Mouse (Mus musculus) CH12.LX (cell line): ENCODE results near the gene Nhp2. TPM values are rescaled to one million over a fixed set of nuclear protein-coding genes. Genes with fewer than 3 reads are reported as not detected.

Experiments
- DNase-seq: peaks from one replicate; pipeline ENCODE4 v3.0.0-alpha.2; 2013; ENCODE audit errors: extremely low read depth
- H3K27ac ChIP-seq: 2 replicates; pipeline ENCODE4 v1.5.1; 2012; ENCODE audit warnings: low read depth, mild to moderate bottlenecking, control low read depth, moderate library complexity; ENCODE audit not compliant: insufficient read depth
- H3K27me3 ChIP-seq: replicated peaks from 2 replicates; pipeline ENCODE3; 2012; ENCODE audit warnings: inconsistent platforms
- H3K36me3 ChIP-seq, 2 experiments: replicated peaks in 1 of 2; 2 replicates each; pipeline versions ENCODE3 to v1.6.1; 2012; ENCODE audit warnings: inconsistent platforms in 1 of 2, low read length in 1 of 2, mild to moderate bottlenecking in 1 of 2, mixed read lengths in 1 of 2, moderate library complexity in 1 of 2; ENCODE audit not compliant: control insufficient read depth in 1 of 2, insufficient read depth in 1 of 2
- H3K4me1 ChIP-seq, 2 experiments: 2 replicates each; pipeline ENCODE4 v1.6.1; 2012; ENCODE audit warnings: inconsistent platforms in 1 of 2, moderate library complexity in 1 of 2; ENCODE audit not compliant: insufficient read depth in 2 of 2, control insufficient read depth in 1 of 2
- H3K4me2 ChIP-seq: 2 replicates; pipeline ENCODE4 v1.6.1; 2012; ENCODE audit warnings: low read depth, mild to moderate bottlenecking, control low read depth; ENCODE audit not compliant: poor library complexity, insufficient read depth, severe bottlenecking
- H3K4me3 ChIP-seq, 3 experiments: fragments of 150-350 bp in 1 of 3; sonication (generic) in 1 of 3; replicated peaks in 1 of 3; 2 replicates each; pipeline versions ENCODE3 to v1.5.1; 2011 to 2012; ENCODE audit warnings: low read depth in 2 of 3, low read length in 2 of 3, mild to moderate bottlenecking in 2 of 3, moderate library complexity in 2 of 3, control low read depth in 1 of 3, improper control_type of control experiment in 1 of 3, inconsistent platforms in 1 of 3, mixed read lengths in 1 of 3; ENCODE audit not compliant: poor library complexity in 1 of 3
- H3K79me2 ChIP-seq: replicated peaks from 2 replicates; pipeline ENCODE4 v1.6.1; 2012; ENCODE audit warnings: mild to moderate bottlenecking, moderate library complexity; ENCODE audit not compliant: control insufficient read depth, poor library complexity, insufficient read depth, severe bottlenecking; ENCODE audit errors: extremely low read depth
- H3K9ac ChIP-seq: 2 replicates; pipeline ENCODE4 v1.6.1; 2012; ENCODE audit warnings: low read depth, mild to moderate bottlenecking, control low read depth, moderate library complexity; ENCODE audit not compliant: insufficient read depth
- H3K9me3 ChIP-seq: replicated peaks from 2 replicates; pipeline ENCODE3; 2012; ENCODE audit warnings: low read length, inconsistent platforms, mixed read lengths
- BHLHE40 ChIP-seq: IDR thresholded peaks from 2 replicates; pipeline ENCODE4 v1.6.1; 2011; ENCODE audit warnings: mild to moderate bottlenecking, low read depth, low read length, improper control_type of control experiment
- CHD1 ChIP-seq: IDR thresholded peaks from 2 replicates; pipeline ENCODE4 v1.6.1; 2012; ENCODE audit warnings: low read depth, low read length, improper control_type of control experiment, inconsistent platforms
- CHD2 ChIP-seq: IDR thresholded peaks from 2 replicates; pipeline ENCODE4 v1.6.1; 2011; ENCODE audit warnings: low read length, improper control_type of control experiment
- CTCF ChIP-seq, 2 experiments: IDR thresholded peaks in 1 of 2; conservative IDR thresholded peaks in 1 of 2; 2 replicates each; pipeline ENCODE4 v1.5.1; 2011 to 2012; ENCODE audit warnings: low read depth in 2 of 2, low read length in 2 of 2, improper control_type of control experiment in 1 of 2, inconsistent platforms in 1 of 2, mild to moderate bottlenecking in 1 of 2, moderate library complexity in 1 of 2
- E2F4 ChIP-seq: IDR thresholded peaks from 2 replicates; pipeline ENCODE4 v1.6.1; 2011; ENCODE audit warnings: low read depth, low read length, improper control_type of control experiment; ENCODE audit not compliant: insufficient replicate concordance
- EP300 ChIP-seq: IDR thresholded peaks from 2 replicates; pipeline ENCODE4 v1.6.1; 2011; ENCODE audit warnings: low read length, improper control_type of control experiment
- ETS1 ChIP-seq: conservative IDR thresholded peaks from 2 replicates; pipeline ENCODE4 v1.6.1; 2012; ENCODE audit warnings: low read depth, mild to moderate bottlenecking, inconsistent platforms, low read length, improper control_type of control experiment, moderate library complexity
- GABPA ChIP-seq: IDR thresholded peaks from 2 replicates; pipeline ENCODE4 v1.6.1; 2012; ENCODE audit warnings: low read depth, low read length, improper control_type of control experiment, inconsistent platforms; ENCODE audit not compliant: insufficient replicate concordance
- HCFC1 ChIP-seq: IDR thresholded peaks from 2 replicates; pipeline ENCODE4 v1.6.1; 2012; ENCODE audit warnings: low read depth, mild to moderate bottlenecking, inconsistent platforms, low read length, improper control_type of control experiment
- IRF4 ChIP-seq: IDR thresholded peaks from 2 replicates; pipeline ENCODE4 v1.6.1; 2014; ENCODE audit warnings: low read depth, mild to moderate bottlenecking, inconsistent platforms, low read length, improper control_type of control experiment
- JUN ChIP-seq: IDR thresholded peaks from 2 replicates; pipeline ENCODE4 v1.6.1; 2011; ENCODE audit warnings: low read depth, mild to moderate bottlenecking, low read length, improper control_type of control experiment, moderate library complexity; ENCODE audit not compliant: insufficient read depth
- JUND ChIP-seq: conservative IDR thresholded peaks from 2 replicates; pipeline ENCODE4 v1.6.1; 2011; ENCODE audit warnings: low read depth, low read length, improper control_type of control experiment
- KAT2A ChIP-seq: IDR thresholded peaks from 2 replicates; pipeline ENCODE4 v1.6.1; 2012; ENCODE audit warnings: low read length, improper control_type of control experiment, inconsistent platforms; ENCODE audit not compliant: insufficient replicate concordance
- MAFK ChIP-seq: IDR thresholded peaks from 2 replicates; pipeline ENCODE4 v1.6.1; 2011; ENCODE audit warnings: low read length, improper control_type of control experiment; ENCODE audit not compliant: insufficient replicate concordance
- MAX ChIP-seq: IDR thresholded peaks from 2 replicates; pipeline ENCODE4 v1.6.1; 2011; ENCODE audit warnings: low read length, improper control_type of control experiment
- MEF2A ChIP-seq: IDR thresholded peaks from 2 replicates; pipeline ENCODE4 v1.6.1; 2014; ENCODE audit warnings: low read depth, mild to moderate bottlenecking, inconsistent platforms, low read length, improper control_type of control experiment, borderline replicate concordance
- MXI1 ChIP-seq: IDR thresholded peaks from 2 replicates; pipeline ENCODE4 v1.6.1; 2011; ENCODE audit warnings: mild to moderate bottlenecking, low read depth, low read length, improper control_type of control experiment
- NELFE ChIP-seq: IDR thresholded peaks from 2 replicates; pipeline ENCODE4 v1.6.1; 2011; ENCODE audit warnings: low read depth, low read length, improper control_type of control experiment
- NRF1 ChIP-seq: IDR thresholded peaks from 2 replicates; pipeline ENCODE4 v1.6.1; 2014; ENCODE audit warnings: low read depth, mild to moderate bottlenecking, inconsistent platforms, low read length, improper control_type of control experiment, moderate library complexity
- PAX5 ChIP-seq: IDR thresholded peaks from 2 replicates; pipeline ENCODE4 v1.6.1; 2012; ENCODE audit warnings: low read length, inconsistent platforms, mixed read lengths
- POLR2A ChIP-seq: IDR thresholded peaks from 2 replicates; pipeline ENCODE4 v1.6.1; 2011; ENCODE audit warnings: low read depth, mild to moderate bottlenecking, improper control_type of control experiment, low read length
- POLR2AphosphoS2 ChIP-seq: IDR thresholded peaks from 2 replicates; pipeline ENCODE4 v1.6.1; 2011; ENCODE audit warnings: low read depth, low read length, improper control_type of control experiment
- RAD21 ChIP-seq: IDR thresholded peaks from 2 replicates; pipeline ENCODE4 v1.6.1; 2011; ENCODE audit warnings: low read depth, mild to moderate bottlenecking, low read length, improper control_type of control experiment, moderate library complexity
- RCOR1 ChIP-seq: conservative IDR thresholded peaks from 2 replicates; pipeline ENCODE4 v1.6.1; 2012; ENCODE audit warnings: low read depth, mild to moderate bottlenecking, inconsistent platforms, low read length, improper control_type of control experiment
- SIN3A ChIP-seq: IDR thresholded peaks from 2 replicates; pipeline ENCODE4 v1.6.1; 2012; ENCODE audit warnings: low read length, improper control_type of control experiment, inconsistent platforms
- SMC3 ChIP-seq: IDR thresholded peaks from 2 replicates; pipeline ENCODE4 v1.6.1; 2011; ENCODE audit warnings: low read depth, low read length, improper control_type of control experiment
- TBP ChIP-seq: conservative IDR thresholded peaks from 2 replicates; pipeline ENCODE4 v1.6.1; 2011; ENCODE audit warnings: low read depth, low read length, improper control_type of control experiment
- TCF12 ChIP-seq: IDR thresholded peaks from 2 replicates; pipeline ENCODE4 v1.6.1; 2014; ENCODE audit warnings: low read depth, mild to moderate bottlenecking, inconsistent platforms, low read length, improper control_type of control experiment
- USF2 ChIP-seq: conservative IDR thresholded peaks from 2 replicates; pipeline ENCODE4 v1.6.1; 2011; ENCODE audit warnings: low read depth, low read length, improper control_type of control experiment
- ZC3H11A ChIP-seq: IDR thresholded peaks from 2 replicates; pipeline ENCODE4 v1.6.1; 2012; ENCODE audit warnings: low read depth, mild to moderate bottlenecking, inconsistent platforms, low read length, improper control_type of control experiment
- ZKSCAN1 ChIP-seq: IDR thresholded peaks from 2 replicates; pipeline ENCODE4 v1.6.1; 2012; ENCODE audit warnings: low read depth, inconsistent platforms, low read length, improper control_type of control experiment, borderline replicate concordance
- ZMIZ1 ChIP-seq: IDR thresholded peaks from 2 replicates; pipeline ENCODE4 v1.6.1; 2012; ENCODE audit warnings: low read depth, mild to moderate bottlenecking, inconsistent platforms, low read length, improper control_type of control experiment
- dilution Hi-C: fragments of 300-500 bp; cut with MboI; formaldehyde crosslinking; loops from 2 replicates; pipeline ENCODE4 v1.14.3; 2020; ENCODE audit warnings: low sequenced_read_pairs; ENCODE audit not compliant: extremely low pct_unique_long_range_greater_than_20kb, extremely low pct_ligation_motif_present
- in situ Hi-C: fragments of 300-500 bp; cut with MboI; formaldehyde crosslinking; loops from 3 replicates; pipeline ENCODE4 v1.14.3; 2019; ENCODE audit warnings: low sequenced_read_pairs, low pct_ligation_motif_present, low pct_unique_long_range_greater_than_20kb, mixed read lengths
- polyA plus RNA-seq: library from polyadenylated mRNA; unstranded; fragments of >175 nt; gene quantifications from 2 replicates; pipeline ENCODE4 v1.2.1, GENCODE M21; 2012; ENCODE audit warnings: low read depth; ENCODE audit not compliant: insufficient read length
- total RNA-seq, 2 experiments: library from RNA; depleted of rRNA; stranded (reverse); fragments of 300-350 nt in 1 of 2; fragments of >200 nt in 1 of 2; gene quantifications; 2 replicates each; pipeline ENCODE4 v1.2.3; 2012 to 2014

The Nhp2 gene
- total and polyA plus RNA-seq, 3 experiments: 489 to 847 (median 722) TPM

GRCm38 (mm10) chr11:51643761-51644160 lies 24.2 kb downstream of the Nhp2 start:
- Histone ChIP-seq H3K9ac (peak overlapping the region; percentile 39), H3K79me2 (0 out of 2 replicates have a peak, but pooled peaks cover 4% of the 10 kb centered on the region), H3K27ac (peak overlapping the region; percentile 93), H3K4me1 (peaks cover 41 to 95% of the 10 kb centered on the region in 2 experiments), H3K4me2 (peak overlapping the region; percentile 2), H3K36me3 (peaks cover 15 to 61% of the 10 kb centered on the region in 2 experiments), H3K4me3 (peak overlapping the region; percentile 14 to 37 (median 15)), H3K27me3 (no peaks in the 10 kb centered on the region), H3K9me3 (no peaks in the 10 kb centered on the region)
- TF ChIP-seq POLR2AphosphoS2 (no peak), ZKSCAN1 (no peak), USF2 (no peak), CHD2 (no peak), RCOR1 (no peak)
- in situ Hi-C loops (no loop called here), dilution Hi-C loops (no loop called here)
- no peak for DNase-seq

- H3K4me3 ChIP-seq: peak overlapping the region; percentile 14 to 37 (median 15)
- DNase-seq: peak; percentile 99
- H3K9me3 ChIP-seq: no peaks in the 10 kb centered on the region
- in situ Hi-C loops (no loop called here), dilution Hi-C loops (no loop called here)
- 0 out of 2 replicates have a peak, but pooled peaks cover 6% of the 10 kb centered on the region for H3K79me2 ChIP-seq
- no peaks in the 10 kb centered on the region for H3K27me3 ChIP-seq
- H3K9ac ChIP-seq: peak overlapping the region; percentile 39
- H3K36me3 ChIP-seq: peaks cover 15 to 61% of the 10 kb centered on the region in 2 experiments
- peak overlapping the region; percentile 93 for H3K27ac ChIP-seq
- peak overlapping the region; percentile 2 for H3K4me2 ChIP-seq
- peaks cover 46 to 98% of the 10 kb centered on the region in 2 experiments for H3K4me1 ChIP-seq
- TF ChIP-seq JUND: no peak
- no peak for TF ChIP-seq ZC3H11A
- TF ChIP-seq HCFC1: 0 out of 2 replicates have a peak, but pooled peaks have one; percentile 24
- TF ChIP-seq CTCF (conservative IDR thresholded peaks at IDR 0.05 in 1 of 2, IDR thresholded peaks at IDR 0.05 in 1 of 2; ENCODE audit: low read depth in 2 of 2, low read length in 2 of 2): no peak
- TF ChIP-seq NELFE: peak; percentile 78
- no peak for TF ChIP-seq POLR2AphosphoS2
- no peak for TF ChIP-seq SMC3
- TF ChIP-seq MEF2A: peak; percentile 76
- TF ChIP-seq MAX: peak; percentile 72
- TF ChIP-seq PAX5: no peak
- TF ChIP-seq GABPA: no peak
- TF ChIP-seq RAD21: no peak; the same call in 1 of the 2 replicates
- TF ChIP-seq EP300: peak; percentile 90
- no peak for TF ChIP-seq E2F4
- no peak for TF ChIP-seq JUN
- peak; percentile 97 for TF ChIP-seq TCF12
- peak; percentile 90 for TF ChIP-seq TBP
- peak; percentile 60; the same call in 1 of the 2 replicates for TF ChIP-seq MXI1
- TF ChIP-seq CHD1: 0 out of 2 replicates have a peak, but pooled peaks have one; percentile 85
- no peak for TF ChIP-seq USF2
- no peak for TF ChIP-seq ZKSCAN1
- peak; percentile 62; the same call in 1 of the 2 replicates for TF ChIP-seq IRF4
- peak; percentile 71 for TF ChIP-seq BHLHE40
- no peak; the same call in 1 of the 2 replicates for TF ChIP-seq CHD2
- TF ChIP-seq MAFK: no peak
- TF ChIP-seq ETS1: peak; percentile 79
- peak; percentile 68 for TF ChIP-seq POLR2A
- TF ChIP-seq NRF1: peak; percentile 95
- peak; percentile 45; the same call in 1 of the 2 replicates for TF ChIP-seq RCOR1
- TF ChIP-seq KAT2A: no peak
- peak; percentile 58 for TF ChIP-seq SIN3A
- no peak for TF ChIP-seq ZMIZ1
These were observed 24.7 kb downstream of the Nhp2 start for GRCm38 (mm10) chr11:51644217-51644616.
